Mouse (Mus musculus) cerebellum, adult 2 months (tissue): ENCODE measurements at regions not wholly inside any gene's neighbourhood (a gene's known extent, or its start where the extent isn't known, plus 50 kb on each side); places are given as distances from the start of the nearest gene placed in this dataset.

ENCODE experiments used
- CTCF ChIP-seq: fragments of 200-500 bp; IDR thresholded peaks from 2 replicates; pipeline ENCODE4 v1.5.1; 2011; ENCODE audit warnings: low read depth, mild to moderate bottlenecking, control low read depth, low read length, moderate library complexity, borderline replicate concordance; ENCODE audit not compliant: insufficient read depth
- POLR2A ChIP-seq: fragments of 200-500 bp; IDR thresholded peaks from 2 replicates; pipeline ENCODE4 v1.6.1; 2011; ENCODE audit warnings: low read length, control low read depth, borderline replicate concordance; ENCODE audit not compliant: insufficient read depth

DNA sequence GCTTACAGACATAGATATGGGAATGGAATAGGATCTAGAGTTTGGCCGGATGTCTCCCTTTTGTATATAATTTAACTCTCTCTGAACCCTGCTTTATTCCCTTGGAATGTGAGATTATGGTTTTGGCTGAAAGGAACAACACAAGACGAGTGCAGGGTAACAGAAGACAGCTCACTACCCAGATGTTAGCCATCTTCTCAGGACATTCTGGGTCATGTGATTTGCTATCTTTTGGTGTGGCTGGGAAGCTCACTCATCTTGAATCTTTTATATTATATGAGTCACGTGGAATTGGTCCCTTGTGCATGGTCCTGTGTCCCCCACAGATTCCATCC, 108.6 kb upstream of the Tmc3 start:
- TF ChIP-seq CTCF (no peak), POLR2A (no peak)
